Mouse (Mus musculus) intestine, embryonic 14.5 days (tissue): ENCODE measurements around the gene Map3k14. TPM values are rescaled to one million over a fixed set of nuclear protein-coding genes. Genes with fewer than 3 reads are reported as not detected.
A peak's percentile ranks its signal among the peaks of the same experiment; 100 is the strongest.

Experiments
- ATAC-seq: fragments of 200-750 bp; cut with Nextera tagmentation; replicated peaks from 2 replicates; pipeline ENCODE4 v1.8.0; 2017; ENCODE audit warnings: low read depth, moderate number of reproducible peaks, moderate TSS enrichment, moderate library complexity; ENCODE audit not compliant: low FRiP score, low TSS enrichment
- DNase-seq: peaks from one replicate; pipeline ENCODE4 v3.0.0-alpha.2; 2018; ENCODE audit warnings: low spot score
- H3K27ac ChIP-seq: fragments of 300-500 bp; sonication (generic); 2 replicates; pipeline ENCODE4 v1.5.1; 2014; ENCODE audit warnings: low read depth, mild to moderate bottlenecking, control low read depth
- H3K27me3 ChIP-seq: fragments of 300-500 bp; sonication (generic); replicated peaks from 2 replicates; pipeline ENCODE4 v1.6.1; 2014; ENCODE audit warnings: low read length, control low read depth; ENCODE audit not compliant: control insufficient read depth, insufficient read depth
- H3K36me3 ChIP-seq: fragments of 300-500 bp; sonication (generic); 2 replicates; pipeline ENCODE4 v1.6.1; 2014; ENCODE audit warnings: low read length, control low read depth; ENCODE audit not compliant: control insufficient read depth, insufficient read depth
- H3K4me1 ChIP-seq: fragments of 300-500 bp; sonication (generic); replicated peaks from 2 replicates; pipeline ENCODE4 v1.6.1; 2014; ENCODE audit warnings: low read length, control low read depth, mixed read lengths; ENCODE audit not compliant: control insufficient read depth, insufficient read depth
- H3K4me2 ChIP-seq: fragments of 300-500 bp; sonication (generic); 2 replicates; pipeline ENCODE4 v1.6.1; 2014; ENCODE audit warnings: low read length
- H3K4me3 ChIP-seq: fragments of 300-500 bp; sonication (generic); 2 replicates; pipeline ENCODE4 v1.5.1; 2014; ENCODE audit warnings: low read depth, low read length, control low read depth, mixed read lengths
- H3K9ac ChIP-seq: fragments of 300-500 bp; sonication (generic); 2 replicates; pipeline ENCODE4 v1.6.1; 2014; ENCODE audit warnings: mild to moderate bottlenecking, low read length
- H3K9me3 ChIP-seq: fragments of 300-500 bp; sonication (generic); 2 replicates; pipeline ENCODE4 v1.6.1; 2016; ENCODE audit warnings: low read length, control low read depth; ENCODE audit not compliant: control insufficient read depth
- whole genome bisulfite sequencing: fragments of 180-500 bp; shearing (Covaris S2); extraction: QIAGEN DNeasy Blood & Tissue Kit; methylation state at CpG from one replicate; pipeline ENCODE4 v1.1.7; 2014; 5-methylcytosine and 5-hydroxymethylcytosine counted together
- polyA plus RNA-seq: library from polyadenylated mRNA; unstranded; fragments of >200 nt; fragmentation: Nextera tagmentation; extraction: Ambion mirVana; gene quantifications from 2 replicates; pipeline ENCODE4 v1.2.1, GENCODE M21; 2014

Map3k14 gene
- polyA plus RNA-seq, 1 experiment from 2014 or later: 3.7 TPM

DNA sequence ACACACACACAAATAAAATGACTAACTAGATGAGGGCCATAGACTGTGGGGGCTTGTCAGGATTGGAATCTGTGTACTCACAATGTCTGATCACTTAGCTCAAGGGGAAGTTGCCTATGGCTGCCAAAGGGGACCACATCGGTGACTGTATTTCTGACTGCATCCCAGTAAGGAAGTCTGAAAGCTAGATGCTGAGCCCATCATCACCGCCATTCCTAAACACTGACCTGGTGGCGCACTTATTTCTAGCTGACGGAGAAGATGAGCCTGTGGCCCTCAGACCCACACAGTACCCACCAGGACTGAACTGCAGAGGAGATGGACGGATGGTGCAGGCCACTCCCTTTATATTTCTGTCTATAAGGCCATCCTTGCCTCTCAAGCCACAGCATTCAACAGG, 7.2 kb downstream of the Map3k14 start:
- Histone ChIP-seq H3K27ac (no peak overlapping the region), H3K4me2 (no peak overlapping the region), H3K4me3 (no peak overlapping the region), H3K36me3 (no peaks in the 10 kb centered on the region), H3K9ac (no peak overlapping the region), H3K9me3 (no peaks in the 10 kb centered on the region), H3K27me3 (no peaks in the 10 kb centered on the region), H3K4me1 (peaks cover 24% of the 10 kb centered on the region)
- DNase-seq (no peak), ATAC-seq (no peak)
- WGBS: 94% methylated on average over 5 of the region's 5 CpGs

DNA sequence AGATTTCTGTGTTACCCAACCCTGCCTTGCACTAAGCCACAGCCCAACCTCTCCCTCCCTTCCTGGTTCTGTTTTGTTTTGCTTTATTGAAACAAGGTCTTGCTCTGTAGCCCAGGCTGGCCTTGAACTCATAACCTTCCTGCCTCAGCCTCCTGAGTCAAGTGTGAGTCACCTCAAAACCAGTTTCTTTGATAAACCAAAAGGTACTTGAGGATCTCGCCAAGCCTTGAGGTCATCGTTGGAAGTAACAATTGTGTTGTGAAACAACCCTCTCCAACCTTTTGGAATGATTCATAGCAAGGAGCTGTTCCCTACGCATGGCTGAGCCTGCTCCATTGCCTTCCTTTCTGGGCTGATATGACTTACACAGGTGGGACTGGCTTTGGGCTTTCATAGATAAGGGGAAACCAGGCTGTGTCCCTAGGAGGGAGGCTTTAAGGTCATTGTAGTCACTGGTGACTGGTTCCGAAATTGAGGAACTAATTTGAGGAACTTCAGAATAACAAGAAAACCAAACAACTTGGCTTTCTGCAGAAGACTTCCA, 9.3 kb downstream of the Map3k14 start:
- Histone ChIP-seq H3K4me1 (peaks cover 14% of the 10 kb centered on the region), H3K9ac (no peak overlapping the region), H3K36me3 (no peaks in the 10 kb centered on the region), H3K4me2 (no peak overlapping the region), H3K9me3 (no peaks in the 10 kb centered on the region), H3K27ac (no peak overlapping the region), H3K4me3 (no peak overlapping the region), H3K27me3 (no peaks in the 10 kb centered on the region)
- DNase-seq (no peak), ATAC-seq (no peak)
- 91% methylated on average over 4 of the region's 4 CpGs for WGBS

DNA sequence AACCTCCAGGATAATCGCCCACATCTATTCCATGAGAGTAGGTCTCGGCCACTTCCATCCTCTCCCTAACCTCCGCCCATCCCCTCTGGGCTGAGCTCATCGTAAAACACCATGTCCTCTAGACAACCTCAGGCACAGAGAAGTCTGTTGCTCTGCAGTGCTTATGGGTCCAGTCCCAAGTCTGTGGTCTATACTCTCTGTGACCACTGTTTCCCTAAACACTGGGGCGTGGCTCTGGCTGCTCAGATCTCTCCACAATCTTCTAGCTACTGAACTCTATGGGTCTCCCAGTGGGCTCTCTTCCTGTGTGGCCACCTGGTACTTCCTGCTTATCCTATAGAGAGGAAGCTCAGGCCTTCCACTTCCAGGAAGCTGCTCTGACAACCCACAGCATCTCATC, 13.7 kb downstream of the Map3k14 start:
- Histone ChIP-seq H3K36me3 (no peaks in the 10 kb centered on the region), H3K27ac (no peak overlapping the region), H3K4me1 (peaks cover 11% of the 10 kb centered on the region), H3K4me2 (no peak overlapping the region), H3K27me3 (no peaks in the 10 kb centered on the region), H3K9ac (no peak overlapping the region), H3K9me3 (no peaks in the 10 kb centered on the region), H3K4me3 (no peak overlapping the region)
- 85% methylated on average over 5 of the region's 5 CpGs for WGBS
- DNase-seq: no peak
- ATAC-seq: no peak

DNA sequence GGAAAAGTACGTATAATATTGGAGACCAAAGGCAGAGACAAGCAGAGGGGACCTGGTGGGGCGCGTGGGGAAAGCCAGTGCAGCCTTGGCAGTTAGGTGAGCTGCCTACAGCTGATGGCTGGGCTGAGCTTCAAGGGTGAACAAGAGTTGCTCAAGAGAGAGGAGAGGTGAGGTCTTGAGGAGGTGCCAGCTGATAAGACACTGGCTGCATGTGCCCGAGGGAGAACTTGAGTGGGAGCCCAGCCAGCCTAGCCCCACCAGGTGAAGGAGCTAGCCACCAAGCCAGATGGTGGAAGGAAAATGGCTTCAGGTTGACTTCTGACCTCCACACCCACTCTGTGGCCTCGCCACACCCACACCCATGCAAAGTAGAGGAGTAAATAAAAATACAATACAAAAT, 14.9 kb downstream of the Map3k14 start:
- H3K9me3 ChIP-seq: no peaks in the 10 kb centered on the region
- ATAC-seq (no peak), DNase-seq (no peak)
- H3K36me3 ChIP-seq: no peaks in the 10 kb centered on the region
- no peaks in the 10 kb centered on the region for H3K27me3 ChIP-seq
- no peak overlapping the region for H3K4me2 ChIP-seq
- H3K4me1 ChIP-seq: peaks cover 22% of the 10 kb centered on the region
- H3K9ac ChIP-seq: no peak overlapping the region
- no peak overlapping the region for H3K27ac ChIP-seq
- no peak overlapping the region for H3K4me3 ChIP-seq
- WGBS: 88% methylated on average over 5 of the region's 5 CpGs

DNA sequence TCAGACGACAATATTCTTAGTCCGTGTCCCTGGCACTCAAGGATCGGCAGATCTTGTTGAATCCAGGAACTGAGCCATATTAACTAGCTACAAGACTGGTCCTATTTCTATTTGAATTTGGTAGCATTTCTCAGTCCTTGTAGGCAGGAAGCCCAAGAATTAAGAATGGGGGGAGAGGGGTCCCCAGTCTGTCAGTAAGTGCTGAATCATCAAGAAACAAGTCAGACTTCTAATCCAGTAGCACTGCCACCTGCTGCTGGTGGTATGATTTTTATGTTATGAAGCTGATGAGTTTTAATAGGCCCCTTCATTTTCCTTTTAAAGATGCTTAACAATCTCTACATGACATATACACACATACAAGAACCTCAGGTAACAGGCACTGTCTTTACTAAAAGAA, 16.9 kb downstream of the Map3k14 start:
- DNase-seq (no peak), ATAC-seq (no peak)
- no peak overlapping the region for H3K4me2 ChIP-seq
- WGBS: 88% methylated on average over 3 of the region's 3 CpGs
- H3K27me3 ChIP-seq: no peaks in the 10 kb centered on the region
- H3K4me1 ChIP-seq: peaks cover 39% of the 10 kb centered on the region
- H3K9me3 ChIP-seq: no peaks in the 10 kb centered on the region
- H3K27ac ChIP-seq: no peak overlapping the region
- H3K36me3 ChIP-seq: no peaks in the 10 kb centered on the region
- no peak overlapping the region for H3K4me3 ChIP-seq
- H3K9ac ChIP-seq: no peak overlapping the region

DNA sequence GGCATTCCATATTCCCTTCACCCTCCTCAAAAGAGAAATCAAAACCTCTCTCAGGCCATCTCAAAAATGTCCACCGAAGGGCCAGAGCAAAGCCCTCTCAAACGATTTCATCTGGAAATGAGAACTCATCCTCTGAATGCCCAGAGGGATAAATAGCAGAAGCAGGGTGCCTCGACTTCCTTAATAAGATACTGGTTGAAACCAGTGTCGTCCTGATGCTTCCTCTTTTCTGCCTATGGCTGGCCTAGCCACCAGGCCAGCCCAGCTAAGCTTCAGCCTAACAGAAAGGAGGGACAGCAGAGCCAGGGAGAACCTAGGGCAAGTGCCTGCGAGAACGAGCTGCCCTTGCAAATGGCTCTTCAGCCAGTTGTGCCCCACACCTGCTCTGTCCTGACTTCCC, 17.8 kb downstream of the Map3k14 start:
- Histone ChIP-seq H3K36me3 (no peaks in the 10 kb centered on the region), H3K4me3 (no peak overlapping the region), H3K27me3 (no peaks in the 10 kb centered on the region), H3K4me1 (peaks cover 39% of the 10 kb centered on the region), H3K27ac (no peak overlapping the region), H3K4me2 (no peak overlapping the region), H3K9me3 (no peaks in the 10 kb centered on the region), H3K9ac (no peak overlapping the region)
- ATAC-seq (no peak), DNase-seq (no peak)
- WGBS: 62% methylated on average over 6 of the region's 6 CpGs

DNA sequence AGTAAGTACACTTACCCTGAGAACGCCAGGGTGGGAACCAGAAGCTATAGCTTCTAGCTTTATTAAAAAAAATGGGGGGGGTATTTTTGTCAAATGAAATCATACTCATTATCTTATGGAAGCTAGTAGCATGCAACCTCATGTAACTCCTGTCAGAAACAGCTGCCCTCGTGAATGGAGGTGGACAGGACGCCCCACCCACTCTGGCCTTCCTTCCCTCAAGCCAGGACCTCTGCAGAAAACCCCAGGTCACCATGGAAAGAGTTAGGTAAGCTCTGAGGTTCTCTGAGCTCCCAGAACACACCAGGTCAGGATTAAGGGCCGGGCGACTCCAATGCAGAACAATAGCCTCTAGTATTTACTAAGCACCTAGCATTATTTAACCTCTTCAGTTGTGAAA, 18.4 kb downstream of the Map3k14 start:
- H3K9me3 ChIP-seq: no peaks in the 10 kb centered on the region
- H3K4me1 ChIP-seq: peaks cover 39% of the 10 kb centered on the region
- DNase-seq: no peak
- no peaks in the 10 kb centered on the region for H3K36me3 ChIP-seq
- H3K27me3 ChIP-seq: no peaks in the 10 kb centered on the region
- no peak overlapping the region for H3K4me3 ChIP-seq
- ATAC-seq: no peak
- 71% methylated on average over 5 of the region's 5 CpGs for WGBS
- no peak overlapping the region for H3K4me2 ChIP-seq
- H3K9ac ChIP-seq: no peak overlapping the region
- H3K27ac ChIP-seq: no peak overlapping the region

DNA sequence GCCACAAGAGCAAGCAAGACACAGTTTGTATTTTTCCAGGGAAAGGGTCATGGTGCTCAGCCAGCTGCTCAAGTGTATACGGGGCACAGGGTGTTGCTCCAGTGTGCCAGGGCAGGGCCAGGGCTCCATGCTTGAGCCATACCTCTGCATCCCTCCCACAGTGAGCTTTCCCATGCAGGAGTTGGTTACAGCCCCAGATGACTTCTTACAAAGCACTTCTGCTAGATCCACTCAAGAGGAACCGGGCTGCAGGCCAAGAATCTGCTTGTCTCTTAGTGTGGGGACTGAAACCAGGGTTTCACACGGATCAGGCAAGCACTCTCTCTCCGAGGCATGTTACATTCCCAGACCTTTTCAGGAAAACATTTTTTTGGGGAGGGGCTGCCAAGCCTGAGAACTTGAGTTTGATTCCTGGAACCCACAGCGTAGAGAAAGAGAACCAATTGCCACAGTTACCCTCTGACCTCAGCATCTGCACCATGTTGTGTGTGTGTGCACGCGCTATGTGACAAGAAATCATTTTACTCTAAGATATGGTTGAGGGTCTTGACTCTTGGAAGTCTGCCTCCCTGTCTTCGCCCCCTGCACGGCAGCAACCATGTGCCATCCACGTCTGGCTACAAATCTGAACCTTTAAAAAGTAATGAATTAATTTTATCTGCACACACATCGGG, 19.6 kb downstream of the Map3k14 start:
- no peak overlapping the region for H3K4me2 ChIP-seq
- no peak overlapping the region for H3K4me3 ChIP-seq
- ATAC-seq: 0 out of 2 replicates have a peak, but pooled peaks have one; percentile 25
- H3K27me3 ChIP-seq: no peaks in the 10 kb centered on the region
- H3K9me3 ChIP-seq: no peaks in the 10 kb centered on the region
- 48% methylated on average over 11 of the region's 11 CpGs for whole genome bisulfite sequencing
- no peak overlapping the region for H3K9ac ChIP-seq
- peaks cover 36% of the 10 kb centered on the region for H3K4me1 ChIP-seq
- no peaks in the 10 kb centered on the region for H3K36me3 ChIP-seq
- H3K27ac ChIP-seq: peak overlapping the region; percentile 65
- DNase-seq: peak; percentile 83

DNA sequence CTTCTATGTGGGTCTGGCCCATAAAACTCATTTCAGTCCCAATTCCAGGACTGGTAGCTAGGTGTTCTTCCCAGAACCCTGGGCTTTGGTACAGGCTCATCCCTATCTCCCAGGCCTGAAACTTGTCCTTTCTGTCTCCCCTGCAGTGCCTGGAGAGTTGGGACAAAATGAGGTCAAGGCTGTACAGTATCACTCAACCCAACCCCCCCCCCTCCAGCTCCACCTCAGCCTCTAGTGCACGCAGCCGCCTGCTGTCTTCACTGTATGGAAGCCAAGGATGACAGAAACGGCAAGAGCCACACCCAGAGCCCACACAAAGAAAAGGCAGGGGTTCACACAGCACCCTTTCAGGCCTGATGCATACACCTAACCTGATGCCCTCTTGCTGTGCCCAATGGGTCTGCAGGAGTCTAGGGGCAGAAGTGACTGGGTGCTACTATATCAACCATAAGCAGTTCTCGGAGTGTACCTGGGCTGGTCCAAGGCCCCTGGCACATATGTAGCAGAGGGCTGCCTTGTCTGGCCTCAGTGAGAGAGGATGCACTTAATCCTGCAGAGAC, 20.5 kb downstream of the Map3k14 start:
- no peak overlapping the region for H3K4me2 ChIP-seq
- no peaks in the 10 kb centered on the region for H3K9me3 ChIP-seq
- peak; percentile 13; the same call in 1 of the 2 replicates for ATAC-seq
- H3K9ac ChIP-seq: no peak overlapping the region
- H3K4me1 ChIP-seq: peaks cover 36% of the 10 kb centered on the region
- 47% methylated on average over 4 of the region's 4 CpGs for WGBS
- H3K27me3 ChIP-seq: no peaks in the 10 kb centered on the region
- H3K36me3 ChIP-seq: no peaks in the 10 kb centered on the region
- H3K27ac ChIP-seq: peak overlapping the region; percentile 70
- no peak overlapping the region for H3K4me3 ChIP-seq
- DNase-seq: no peak
